Mouse (Mus musculus) monocyte, adult 5-6 weeks (primary cell): ENCODE data around the gene Mrpl1. TPM values are rescaled to one million over a fixed set of nuclear protein-coding genes. Genes with fewer than 3 reads are reported as not detected.

Experiments
- ATAC-seq: fragments of 153-309, 156-312 bp; replicated peaks from 2 replicates; pipeline ENCODE4 v1.8.0; 2017; ENCODE audit warnings: mild to moderate bottlenecking; ENCODE audit not compliant: low TSS enrichment, insufficient number of reproducible peaks, severe bottlenecking, poor library complexity, low FRiP score
- total RNA-seq: library from RNA; stranded (forward); fragments of 200-1000, 200-491, 200-594 nt; gene quantifications from 3 replicates; pipeline ENCODE4 v1.2.3, GENCODE M21; 2017

Gene Mrpl1
- total RNA-seq, 1 experiment from 2014 or later, result 42.3 TPM

DNA sequence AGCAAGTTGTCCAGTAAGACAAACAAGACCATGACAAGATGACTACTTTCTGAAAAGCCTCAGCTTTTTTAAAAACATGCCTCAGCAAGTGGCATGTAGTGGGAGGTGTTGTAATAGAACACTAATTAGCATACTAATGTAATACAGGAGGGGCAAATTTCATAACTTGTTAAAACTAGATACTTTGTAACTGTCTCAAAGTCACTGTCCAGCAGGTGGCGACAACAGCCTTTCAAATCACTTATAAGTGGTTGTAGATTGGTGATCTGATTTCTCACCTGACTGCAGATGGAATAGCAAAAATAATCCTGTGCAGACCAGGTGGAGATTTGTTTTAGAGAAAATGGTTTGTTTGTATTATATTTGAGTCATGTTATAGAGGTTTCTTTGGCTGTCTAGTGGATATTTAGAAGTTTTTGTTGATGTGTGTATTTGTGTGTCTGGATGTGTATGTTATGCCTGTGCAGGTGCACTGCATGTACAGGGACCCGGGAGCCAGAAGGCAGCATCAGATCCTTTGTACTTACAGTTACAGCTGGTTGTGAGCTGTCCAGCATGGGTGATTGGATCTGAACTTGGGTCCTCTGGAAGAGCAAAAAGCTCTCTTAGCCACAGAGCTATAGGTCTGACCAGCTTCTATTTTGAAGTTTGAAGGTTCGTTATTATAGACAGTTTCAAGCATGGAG, 57.9 kb downstream of the Mrpl1 start:
- ATAC-seq, result peak; percentile 66

DNA sequence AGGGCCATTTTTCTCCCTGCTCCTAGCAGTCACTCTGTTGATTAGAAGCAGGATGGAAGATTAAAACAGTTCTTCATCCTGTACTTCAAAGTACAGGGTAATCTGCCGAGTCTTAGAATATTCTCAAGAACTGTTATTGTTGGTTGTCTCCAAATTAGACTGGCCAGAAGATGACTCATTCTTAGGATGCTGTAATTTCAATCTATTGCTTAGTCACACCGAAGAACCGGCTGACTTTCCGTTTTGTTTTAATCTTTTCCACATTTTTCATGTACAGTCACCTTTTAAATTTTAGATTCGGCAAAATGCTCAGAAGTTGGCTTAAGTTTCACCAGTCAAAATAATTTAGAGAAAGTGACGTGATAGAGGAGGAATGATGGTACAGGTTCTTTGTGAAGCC, 61.8 kb downstream of the Mrpl1 start:
- ATAC-seq, result no peak

DNA sequence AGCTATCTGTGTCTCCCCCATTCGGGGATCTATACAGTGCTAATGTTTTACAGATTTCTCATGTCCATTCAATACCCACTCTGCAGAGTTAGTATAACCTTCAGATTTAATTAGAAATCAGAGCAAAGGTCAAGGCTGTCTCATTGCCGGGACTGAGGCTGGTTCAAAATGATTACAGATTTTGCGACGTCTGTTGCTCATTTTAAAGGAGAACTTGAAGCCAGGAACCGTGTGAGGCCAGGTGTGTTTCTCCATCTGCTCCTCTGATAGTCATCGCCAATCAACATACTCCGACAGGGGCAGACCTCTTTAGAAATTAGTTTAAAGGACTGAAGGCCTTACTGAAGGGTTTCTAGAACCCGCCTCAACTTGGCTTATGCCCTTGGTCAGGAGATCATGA, 96.5 kb downstream of the Mrpl1 start:
- no peak for ATAC-seq

DNA sequence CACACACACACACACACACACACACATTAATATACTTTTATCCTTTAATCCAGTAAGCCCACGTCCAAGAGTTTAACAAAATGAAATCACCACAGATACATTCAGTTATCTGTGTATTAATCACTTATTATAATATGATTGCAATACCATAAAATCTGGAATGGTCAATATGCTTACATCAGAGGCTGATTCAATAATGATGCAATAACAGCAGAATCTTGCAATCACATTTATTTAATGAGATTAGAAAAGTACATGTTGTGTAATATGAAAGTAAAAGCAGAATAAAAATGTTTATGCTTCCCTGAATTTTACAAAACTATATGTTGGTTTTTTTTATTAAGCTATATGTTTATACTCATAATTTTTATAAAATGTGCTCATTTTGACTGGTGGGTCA, 97.0 kb downstream of the Mrpl1 start:
- ATAC-seq, result no peak

DNA sequence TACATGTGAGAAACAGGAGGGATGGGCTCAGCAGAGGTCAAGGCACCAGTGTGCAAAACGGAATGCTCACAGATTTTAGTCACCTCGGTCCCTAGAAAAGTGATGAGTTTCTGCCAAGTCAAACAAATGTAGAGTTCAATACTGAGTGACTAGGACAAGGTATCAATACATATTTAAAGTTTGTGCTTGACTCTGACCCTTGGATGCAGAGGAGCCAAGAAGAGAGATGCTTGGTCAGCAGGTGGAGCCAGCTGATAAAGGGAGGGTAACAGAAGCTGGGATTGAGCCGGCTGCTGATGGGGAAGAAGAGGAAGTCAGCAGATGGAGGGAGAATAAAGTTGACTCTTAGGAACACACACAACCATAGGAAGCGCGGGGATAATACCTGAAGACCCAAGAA, 97.5 kb downstream of the Mrpl1 start:
- ATAC-seq, result no peak

DNA sequence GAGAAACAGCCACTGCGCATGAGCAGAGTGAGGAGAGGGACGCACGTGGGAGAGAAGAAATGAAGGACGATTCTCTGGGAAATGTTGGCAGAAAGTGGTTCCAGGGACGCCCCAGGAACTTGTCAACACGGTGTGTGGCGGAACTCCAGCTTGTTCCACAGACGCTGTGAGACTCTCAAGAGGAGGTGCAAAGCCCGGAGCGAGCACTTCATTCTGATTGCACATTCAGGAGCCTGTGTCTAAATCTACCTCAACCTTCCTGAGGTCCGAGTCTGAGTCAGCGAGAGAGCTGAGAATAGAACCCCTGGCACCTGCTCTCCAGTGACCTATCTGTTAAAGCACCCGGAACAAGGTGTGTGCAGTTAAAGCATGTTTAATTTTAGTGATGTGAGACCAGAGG, 98.8 kb downstream of the Mrpl1 start:
- no peak for ATAC-seq

DNA sequence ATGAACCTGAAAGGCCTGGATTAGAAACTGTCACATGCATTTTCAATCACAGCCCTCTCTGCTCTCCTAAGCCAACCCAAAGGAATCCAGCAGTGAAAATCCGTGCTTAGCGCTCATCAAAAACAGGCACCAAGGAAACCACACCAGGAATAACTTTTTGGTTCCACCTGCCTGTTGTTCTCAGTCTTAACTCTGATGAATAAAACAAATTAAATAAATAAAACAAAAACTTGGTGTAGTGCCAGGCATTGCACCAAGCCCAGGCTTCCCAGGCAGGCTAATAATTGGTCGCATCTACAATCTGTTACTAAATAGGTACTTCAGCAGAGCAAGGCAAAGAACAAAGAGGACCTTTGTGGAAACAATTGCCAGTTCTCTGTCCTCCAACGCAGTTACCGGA, 99.4 kb downstream of the Mrpl1 start:
- no peak for ATAC-seq

DNA sequence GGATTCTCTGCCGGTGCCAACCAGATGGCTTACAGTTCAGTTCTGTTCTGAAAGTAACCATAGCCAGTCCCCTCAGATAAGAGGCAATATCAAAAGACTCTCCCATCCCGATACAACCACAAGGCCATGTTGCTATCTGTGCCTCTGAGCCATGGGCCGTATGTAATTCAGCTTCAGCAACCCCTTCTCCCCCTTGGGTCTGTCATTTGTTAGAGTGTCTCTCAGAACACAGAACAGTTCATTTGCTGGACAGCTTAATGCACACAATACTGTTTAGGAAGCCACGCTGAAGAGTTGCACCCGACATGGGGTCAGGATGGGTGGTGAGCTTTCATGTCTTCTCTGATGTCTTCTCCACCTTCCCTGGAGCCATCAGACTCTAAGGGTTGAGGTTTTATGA, 100.3 kb downstream of the Mrpl1 start:
- ATAC-seq, result no peak

DNA sequence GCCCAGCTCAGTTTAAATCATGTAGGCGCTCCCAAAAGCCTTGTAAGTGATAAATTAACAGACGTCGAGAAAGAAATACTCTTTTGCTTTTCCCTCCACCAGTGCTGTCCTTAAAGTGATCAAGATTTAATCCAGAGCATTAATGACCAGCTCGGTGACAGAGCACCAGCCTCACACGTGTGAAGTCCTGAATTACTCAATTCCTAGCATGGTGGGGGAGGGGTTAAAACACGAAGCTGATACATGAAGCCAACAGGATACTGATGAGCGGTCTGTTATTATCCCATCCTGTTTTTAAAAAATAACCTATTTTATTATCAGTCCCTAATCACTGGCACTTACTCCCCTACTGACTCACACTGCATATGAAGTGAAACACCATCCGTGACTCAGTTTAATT, 102.4 kb downstream of the Mrpl1 start:
- no peak for ATAC-seq

Other genes starting within 250 kb of the Mrpl1 start
- 68.1 to 199 TPM (median 82.2 TPM) in 3 replicates for gene Cnot6l, start 45.3 kb upstream of the Mrpl1 start, total RNA-seq
- gene Fras1, start 164.5 kb downstream of the Mrpl1 start, total RNA-seq, result not detected in 3 replicates